Mouse (Mus musculus) bone marrow, adult 2 months (tissue): ENCODE measurements around the gene Med12l.

ENCODE experiments used
- CTCF ChIP-seq: fragments of 200-500 bp; IDR thresholded peaks from 2 replicates; pipeline ENCODE4 v1.5.1; 2011; ENCODE audit warnings: low read length, control low read depth; ENCODE audit not compliant: control insufficient read depth, insufficient read depth
- POLR2A ChIP-seq: fragments of 200-500 bp; IDR thresholded peaks from 2 replicates; pipeline ENCODE4 v1.6.1; 2011; ENCODE audit warnings: low read depth, mild to moderate bottlenecking, control low read depth, low read length, borderline replicate concordance; ENCODE audit not compliant: control insufficient read depth

DNA sequence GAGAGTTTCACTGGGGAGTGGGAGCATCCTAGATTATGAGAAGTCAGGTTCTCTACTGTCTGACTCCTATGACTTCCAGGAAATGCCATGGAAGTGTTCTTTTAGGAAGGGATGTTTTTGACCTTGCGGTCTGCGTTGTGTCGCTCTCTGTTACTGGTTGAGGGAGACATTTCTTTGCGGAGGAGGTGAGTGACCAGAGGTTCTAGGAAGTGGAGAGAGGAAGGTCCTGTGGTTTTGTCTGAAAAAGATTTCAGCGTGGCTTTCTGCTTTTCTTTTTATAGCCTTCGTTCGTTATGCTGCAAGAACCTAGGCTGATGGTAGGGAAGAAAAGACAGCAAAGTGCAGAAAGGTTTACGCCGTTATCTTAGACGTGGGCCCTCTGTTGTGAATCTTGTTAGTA is 92.9 kb downstream of the Med12l start:
- no peak for TF ChIP-seq CTCF
- TF ChIP-seq POLR2A, result no peak
